Comparison of ENCODE assay signal across 21 mouse cellular contexts in genomic region chr5:105551808-105552207, GRCm38 (mm10). TPM values are rescaled to one million over a fixed set of nuclear protein-coding genes. Genes with fewer than 3 reads are reported as not detected.
DNase-seq lines count a peak whose midpoint lies in the region; ATAC-seq and TF ChIP-seq lines count a peak whose summit lies in the region.
"Had no signal": no experiment of that assay in that cellular context is flagged by ENCODE, and none has a peak within 500 bp of the region (broad histone marks: within the 10 kb centered on the region; RNA-seq: fewer than 3 reads in every experiment).

No protein-coding gene starts in this region.

- TF ChIP-seq CTCF in heart, postnatal 0 days (IDR thresholded peaks at IDR 0.05; ENCODE audit: low read depth): no peak
- no peak for TF ChIP-seq CTCF in liver, postnatal 0 days (IDR thresholded peaks at IDR 0.05; ENCODE audit: low read depth)

- no peak for DNase-seq in heart, postnatal 0 days (ENCODE audit: low spot score)
- no peak for DNase-seq in heart, postnatal 4 days
- no peak for DNase-seq in liver, embryonic 11.5 days (ENCODE audit: low spot score)
- peak; percentile 16 for DNase-seq in 416B (ENCODE audit: low read depth)
- DNase-seq in liver, postnatal 0 days: no peak
- DNase-seq in layer of hippocampus, postnatal 36 days: no peak
- DNase-seq: adrenal gland, adult 2 months; adrenal gland, postnatal 25 days; cerebellum, adult 2 months; cerebellum, postnatal 10 days; forebrain, postnatal 0 days; gastrocnemius, postnatal 14 days; heart, postnatal 10 days had no signal

- H3K4me2 ChIP-seq in heart, postnatal 0 days (ENCODE audit: low read depth, low read length): no peak overlapping the region
- H3K4me2 ChIP-seq in liver, embryonic 12.5 days: no peak overlapping the region
- no peak overlapping the region for H3K4me2 ChIP-seq in liver, embryonic 11.5 days
- H3K4me2 ChIP-seq in liver, postnatal 0 days (ENCODE audit: low read depth, low read length): no peak overlapping the region
- H3K4me2 ChIP-seq: forebrain, embryonic 13.5 days; heart, embryonic 13.5 days; hindbrain, embryonic 13.5 days had no signal

- peaks cover 11% of the 10 kb centered on the region; the same call in 1 of the 2 replicates for H3K4me1 ChIP-seq in heart, postnatal 0 days (ENCODE audit: control insufficient read depth, insufficient read depth)
- H3K4me1 ChIP-seq in liver, embryonic 12.5 days: no peaks in the 10 kb centered on the region
- no peaks in the 10 kb centered on the region for H3K4me1 ChIP-seq in liver, embryonic 11.5 days (replicated peaks; ENCODE audit: control insufficient read depth, insufficient read depth, low read length)
- H3K4me1 ChIP-seq in liver, postnatal 0 days (ENCODE audit: insufficient read depth): no peaks in the 10 kb centered on the region
- H3K4me1 ChIP-seq: embryonic facial prominence, embryonic 10.5 days; forebrain, embryonic 13.5 days; hindbrain, embryonic 13.5 days had no signal

- whole genome bisulfite sequencing in heart, postnatal 0 days: 59% methylated on average over 1 of the region's 1 CpGs
- whole genome bisulfite sequencing in liver, embryonic 12.5 days (ENCODE audit: insufficient replicate concordance): 33% methylated on average over 1 of the region's 1 CpGs
- 34% methylated on average over 1 of the region's 1 CpGs for WGBS in liver, embryonic 11.5 days
- 21% methylated on average over 1 of the region's 1 CpGs for WGBS in liver, postnatal 0 days (ENCODE audit: insufficient replicate concordance)

- no peaks in the 10 kb centered on the region for H3K27me3 ChIP-seq in heart, postnatal 0 days (ENCODE audit: control insufficient read depth, insufficient read depth, low read length)
- H3K27me3 ChIP-seq in liver, embryonic 12.5 days (replicated peaks): no peaks in the 10 kb centered on the region
- no peaks in the 10 kb centered on the region for H3K27me3 ChIP-seq in liver, embryonic 11.5 days (replicated peaks; ENCODE audit: control insufficient read depth, insufficient read depth, low read length)
- no peaks in the 10 kb centered on the region for H3K27me3 ChIP-seq in liver, postnatal 0 days (ENCODE audit: insufficient read depth, low read length)
- H3K27me3 ChIP-seq: CH12.LX; forebrain, embryonic 13.5 days; heart, embryonic 13.5 days; hindbrain, embryonic 13.5 days; Patski had no signal

- no peak for ATAC-seq in heart, postnatal 0 days (ENCODE audit: insufficient read depth, low read depth)
- no peak for ATAC-seq in liver, embryonic 12.5 days
- ATAC-seq in liver, embryonic 11.5 days (replicated peaks; ENCODE audit: low FRiP score): no peak
- ATAC-seq in liver, postnatal 0 days: 0 out of 2 replicates have a peak, but pooled peaks have one; percentile 13
- ATAC-seq: activated CD4-positive, CD25-positive, alpha-beta regulatory T cell, adult 4 months; forebrain, embryonic 13.5 days; forebrain, postnatal 0 days; Patski had no signal

- no peak overlapping the region for H3K27ac ChIP-seq in heart, postnatal 0 days (ENCODE audit: low read depth)
- H3K27ac ChIP-seq in liver, embryonic 12.5 days: peak overlapping the region; percentile 23; the same call in 1 of the 2 replicates
- no peak overlapping the region for H3K27ac ChIP-seq in liver, embryonic 11.5 days (ENCODE audit: low read depth, low read length)
- H3K27ac ChIP-seq in liver, postnatal 0 days (ENCODE audit: low read depth): no peak overlapping the region
- H3K27ac ChIP-seq: embryonic facial prominence, embryonic 10.5 days; forebrain, embryonic 13.5 days; heart, embryonic 13.5 days; hindbrain, embryonic 13.5 days had no signal

- 0 out of 2 replicates have a peak, but pooled peaks have one; percentile 41 for TF ChIP-seq EP300 in heart, postnatal 0 days (IDR thresholded peaks at IDR 0.05; ENCODE audit: low read depth)
- TF ChIP-seq EP300 in liver, postnatal 0 days (IDR thresholded peaks at IDR 0.05; ENCODE audit: low read depth): peak; percentile 70

- no peak overlapping the region for H3K9ac ChIP-seq in heart, postnatal 0 days (replicated peaks; ENCODE audit: low read depth, low read length)
- H3K9ac ChIP-seq in liver, embryonic 12.5 days: no peak overlapping the region
- no peak overlapping the region for H3K9ac ChIP-seq in liver, embryonic 11.5 days (ENCODE audit: low read depth, low read length)
- H3K9ac ChIP-seq in liver, postnatal 0 days (replicated peaks): no peak overlapping the region
- H3K9ac ChIP-seq: forebrain, embryonic 13.5 days; forebrain, postnatal 0 days; heart, embryonic 13.5 days; hindbrain, embryonic 13.5 days had no signal

- no peaks in the 10 kb centered on the region for H3K9me3 ChIP-seq in heart, postnatal 0 days (replicated peaks; ENCODE audit: control insufficient read depth, low read length)
- no peaks in the 10 kb centered on the region for H3K9me3 ChIP-seq in liver, embryonic 12.5 days (replicated peaks)
- no peaks in the 10 kb centered on the region; the same call in 1 of the 2 replicates for H3K9me3 ChIP-seq in liver, embryonic 11.5 days (ENCODE audit: control insufficient read depth, low read length)
- no peaks in the 10 kb centered on the region for H3K9me3 ChIP-seq in liver, postnatal 0 days (ENCODE audit: low read length)
- H3K9me3 ChIP-seq: embryonic facial prominence, embryonic 10.5 days; forebrain, embryonic 13.5 days; heart, embryonic 13.5 days; hindbrain, embryonic 13.5 days had no signal

- peaks cover 16% of the 10 kb centered on the region; the same call in 1 of the 2 replicates for H3K36me3 ChIP-seq in heart, postnatal 0 days (replicated peaks; ENCODE audit: control insufficient read depth, insufficient read depth, low read length)
- H3K36me3 ChIP-seq in liver, embryonic 12.5 days: peaks cover 48% of the 10 kb centered on the region
- H3K36me3 ChIP-seq in liver, embryonic 11.5 days (ENCODE audit: control insufficient read depth, insufficient read depth, low read length): no peaks in the 10 kb centered on the region; the same call in 1 of the 2 replicates
- no peaks in the 10 kb centered on the region for H3K36me3 ChIP-seq in liver, postnatal 0 days (replicated peaks; ENCODE audit: insufficient read depth, low read length)
- H3K36me3 ChIP-seq: embryonic facial prominence, embryonic 10.5 days had no signal

- no peak overlapping the region for H3K4me3 ChIP-seq in heart, postnatal 0 days (ENCODE audit: low read depth, low read length)
- H3K4me3 ChIP-seq in liver, embryonic 12.5 days: no peak overlapping the region
- H3K4me3 ChIP-seq in liver, embryonic 11.5 days (ENCODE audit: low read depth, low read length): no peak overlapping the region
- no peak overlapping the region for H3K4me3 ChIP-seq in liver, postnatal 0 days (ENCODE audit: low read depth, low read length)
- H3K4me3 ChIP-seq: embryonic facial prominence, embryonic 10.5 days; forebrain, embryonic 13.5 days; heart, embryonic 13.5 days; hindbrain, embryonic 13.5 days had no signal

RNA-seq across cellular contexts. Expression of gene Lrrc8c, which starts 32.6 kb away (rescaled TPM):
- 5.0 and 19.9 TPM in 2 replicates for total RNA-seq in heart, postnatal 0 days (2014; rRNA removed; ENCODE audit: low replicate concordance)
- polyA plus RNA-seq in heart, postnatal 0 days (2015; fragmentation: Nextera tagmentation; extraction: Ambion mirVana): 11.1 and 14.9 TPM in 2 replicates
- 10 to 100 TPM; 46.3 to 51.6 TPM for total RNA-seq in heart, postnatal 4 days (2021)
- polyA plus RNA-seq in liver, embryonic 12.5 days (2016; fragmentation: Nextera tagmentation; extraction: Ambion mirVana): 23.0 and 23.9 TPM in 2 replicates
- 30.4 and 33.8 TPM in 2 replicates for polyA plus RNA-seq in liver, embryonic 11.5 days (2014; fragmentation: Nextera tagmentation; extraction: Ambion mirVana)
- 8.3 and 9.8 TPM in 2 replicates for polyA plus RNA-seq in liver, postnatal 0 days (2015; fragmentation: Nextera tagmentation; extraction: Ambion mirVana)
- 10 to 100 TPM; 28.9 to 32.6 TPM for total RNA-seq in layer of hippocampus, postnatal 36 days (2021)
